Mouse (Mus musculus): Measurements from ENCODE around the gene Pth1r. TPM values are rescaled to one million over a fixed set of nuclear protein-coding genes. Genes with fewer than 3 reads are reported as not detected.
"Not testable (repeated sequence)": the region's sequence is repeated elsewhere in the genome, so short reads cannot be mapped to it uniquely, and the experiment has no call there.

Gene Pth1r
- polyA plus RNA-seq, 1 experiment = 20.4 TPM

DNA sequence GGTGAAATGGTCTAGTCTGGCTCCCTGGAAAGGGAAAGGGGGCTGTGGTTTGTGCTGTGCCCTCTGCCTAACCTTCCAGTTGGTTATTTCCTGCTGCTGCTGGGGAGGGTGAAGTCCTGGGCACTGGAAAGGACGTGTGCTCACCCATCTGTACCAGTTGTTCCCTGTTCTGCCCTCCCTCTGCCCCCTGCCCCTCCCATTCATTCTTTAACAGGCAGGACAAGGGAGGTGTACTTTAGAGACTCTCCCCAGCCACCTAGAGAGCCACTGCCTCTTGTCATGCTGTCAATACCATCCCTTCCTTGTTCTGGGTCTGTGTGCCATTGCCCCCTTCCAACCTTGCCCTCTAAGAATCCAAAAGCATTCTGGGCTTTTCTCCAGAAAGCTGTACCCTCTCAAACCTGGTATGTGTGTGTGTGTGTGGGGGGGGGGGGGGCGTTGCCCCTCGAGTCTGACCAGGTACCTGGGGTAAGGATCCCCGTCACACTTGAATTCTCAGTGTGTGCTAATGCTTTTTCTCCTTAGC, 63.3 kb downstream of the Pth1r start:
- DNase-seq (ENCODE audit: low spot score) = no peak

DNA sequence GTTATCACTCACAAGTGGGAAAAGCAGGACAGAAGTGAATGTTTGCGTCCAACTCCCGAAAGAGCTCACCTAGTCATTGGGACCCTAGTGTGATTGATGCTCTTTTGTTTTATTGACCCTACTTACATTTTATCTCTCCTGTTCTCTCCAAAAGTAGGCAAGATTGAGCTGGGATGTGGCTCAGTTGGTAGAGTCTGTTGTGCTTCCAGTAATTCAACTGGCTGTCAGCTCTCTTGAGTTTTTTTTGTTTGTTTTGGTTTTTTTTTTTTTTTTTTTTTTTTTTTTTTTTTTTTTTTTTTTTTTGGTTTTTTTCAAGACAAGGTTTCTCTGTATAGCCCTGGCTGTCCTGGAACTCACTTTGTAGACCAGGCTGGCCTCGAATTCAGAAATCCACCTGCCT, 64.2 kb downstream of the Pth1r start:
- not testable (repeated sequence) for DNase-seq (ENCODE audit: low spot score)

DNA sequence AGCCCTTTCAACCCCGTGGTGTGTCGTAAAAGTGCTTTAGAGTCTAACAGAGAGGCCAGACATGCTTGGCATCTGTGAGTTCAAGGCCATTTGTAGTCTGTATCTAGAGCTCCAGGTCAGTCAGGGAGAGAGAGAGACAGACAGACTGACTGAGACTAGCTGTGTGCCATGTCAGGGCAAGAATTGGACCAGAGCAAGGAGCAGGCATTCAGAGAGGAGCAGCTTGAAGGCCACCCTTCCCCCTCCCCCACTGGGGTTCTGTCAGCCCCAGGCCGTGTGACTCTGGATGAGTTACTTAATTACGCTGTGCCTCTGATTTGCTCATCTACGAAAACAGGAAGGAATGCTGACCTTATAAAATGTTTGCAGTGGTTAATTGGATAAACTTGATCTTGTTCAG, 64.7 kb downstream of the Pth1r start:
- DNase-seq (ENCODE audit: low spot score) = no peak

DNA sequence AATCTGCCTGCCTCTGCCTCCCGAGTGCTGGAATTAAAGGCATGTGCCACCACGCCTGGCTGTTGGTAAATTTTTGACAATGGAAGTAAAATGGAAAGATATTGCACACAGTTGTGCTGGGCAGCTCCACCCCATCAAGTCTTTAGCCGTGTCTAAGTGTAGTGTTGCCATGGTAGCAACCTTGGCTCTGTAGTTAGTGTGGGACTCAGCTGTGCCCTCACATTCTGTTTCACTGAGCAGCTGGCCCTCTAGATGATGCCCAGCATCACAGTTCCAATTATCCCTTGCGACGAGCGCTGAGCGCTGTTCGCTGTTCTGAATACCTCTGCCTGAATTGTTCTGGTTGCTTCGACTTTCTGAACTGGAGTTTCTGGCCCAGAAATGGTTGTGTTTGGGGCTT, 65.1 kb downstream of the Pth1r start:
- DNase-seq (ENCODE audit: low spot score) = no peak

DNA sequence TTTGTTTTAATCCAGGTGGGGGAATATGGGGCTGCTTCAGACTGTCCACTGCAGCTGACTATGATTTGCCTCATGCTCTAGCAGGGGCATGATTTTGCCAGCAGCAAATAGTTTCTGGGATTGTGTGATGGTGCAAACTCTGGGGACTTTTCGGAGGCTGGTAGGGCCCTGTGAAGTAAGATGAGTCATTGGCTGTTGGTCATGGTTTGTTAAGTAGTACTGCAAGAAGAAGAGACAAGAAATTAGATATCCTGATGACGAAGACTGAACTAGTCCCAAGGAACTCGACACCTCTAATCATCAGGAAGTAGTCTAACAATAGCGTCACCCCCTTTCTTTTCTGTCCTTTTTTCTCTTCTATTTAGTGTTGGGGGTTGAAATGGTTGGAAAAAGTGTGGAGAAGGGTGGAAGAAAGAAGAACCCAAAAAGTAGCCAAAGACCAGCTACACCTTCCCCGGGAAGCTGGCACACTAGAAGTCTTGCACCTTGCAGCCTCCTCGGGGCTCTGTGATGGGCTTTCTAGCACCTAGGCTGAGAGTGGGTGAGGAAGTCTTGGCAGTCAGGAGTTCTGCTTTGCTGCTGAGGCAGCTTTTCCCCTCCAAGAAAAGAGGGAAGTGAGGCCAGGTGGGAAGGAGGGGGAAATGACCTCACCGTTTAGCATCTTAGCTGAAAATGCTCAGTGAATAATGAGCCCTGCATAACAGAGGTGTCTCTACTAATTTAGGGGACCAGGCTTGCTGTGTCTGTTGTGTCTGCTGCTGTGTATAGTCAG, 66.0 kb downstream of the Pth1r start:
- no peak for DNase-seq (ENCODE audit: low spot score)

DNA sequence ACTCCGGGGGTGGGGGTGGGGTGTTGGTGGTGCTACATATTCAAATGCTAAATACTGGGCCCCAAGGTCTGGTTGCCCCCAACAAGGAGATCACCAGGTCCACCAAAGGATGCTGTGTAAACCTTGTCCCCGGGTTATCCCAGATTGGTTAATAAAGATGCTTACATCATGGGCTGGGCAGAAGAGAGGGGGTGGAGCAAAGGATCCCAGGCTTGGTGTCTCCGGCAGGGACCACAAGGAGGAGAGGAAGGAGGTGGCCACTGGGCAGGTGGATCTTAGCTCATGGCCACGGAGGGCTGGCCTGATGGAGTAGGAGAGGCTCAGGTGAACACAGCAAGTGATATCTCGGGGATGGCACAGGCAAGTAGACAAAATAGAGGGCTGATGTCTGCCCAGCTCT, 68.1 kb downstream of the Pth1r start:
- no peak for DNase-seq (ENCODE audit: low spot score)

DNA sequence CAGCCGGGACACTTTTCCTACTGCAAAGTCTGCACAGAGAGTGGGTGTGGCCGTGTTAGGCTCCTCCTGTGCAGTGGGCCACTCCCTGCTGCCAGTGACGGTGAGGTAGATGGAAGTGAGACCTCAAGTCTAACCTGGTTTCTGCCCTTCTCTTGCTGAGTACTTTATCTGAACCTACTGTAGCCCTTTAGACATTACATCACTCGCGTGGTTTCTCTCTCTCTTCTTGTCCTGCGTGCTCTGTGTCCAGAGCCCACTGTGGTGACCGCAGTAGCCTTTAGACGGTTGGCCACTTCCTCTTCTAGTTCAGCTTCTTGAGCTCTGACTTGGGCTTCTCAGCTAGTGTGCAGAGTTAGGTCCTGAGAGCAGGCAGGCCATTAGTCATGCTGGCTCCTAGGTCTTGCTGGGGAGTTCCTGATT, 70.4 kb downstream of the Pth1r start:
- DNase-seq (ENCODE audit: low spot score) = no peak

DNA sequence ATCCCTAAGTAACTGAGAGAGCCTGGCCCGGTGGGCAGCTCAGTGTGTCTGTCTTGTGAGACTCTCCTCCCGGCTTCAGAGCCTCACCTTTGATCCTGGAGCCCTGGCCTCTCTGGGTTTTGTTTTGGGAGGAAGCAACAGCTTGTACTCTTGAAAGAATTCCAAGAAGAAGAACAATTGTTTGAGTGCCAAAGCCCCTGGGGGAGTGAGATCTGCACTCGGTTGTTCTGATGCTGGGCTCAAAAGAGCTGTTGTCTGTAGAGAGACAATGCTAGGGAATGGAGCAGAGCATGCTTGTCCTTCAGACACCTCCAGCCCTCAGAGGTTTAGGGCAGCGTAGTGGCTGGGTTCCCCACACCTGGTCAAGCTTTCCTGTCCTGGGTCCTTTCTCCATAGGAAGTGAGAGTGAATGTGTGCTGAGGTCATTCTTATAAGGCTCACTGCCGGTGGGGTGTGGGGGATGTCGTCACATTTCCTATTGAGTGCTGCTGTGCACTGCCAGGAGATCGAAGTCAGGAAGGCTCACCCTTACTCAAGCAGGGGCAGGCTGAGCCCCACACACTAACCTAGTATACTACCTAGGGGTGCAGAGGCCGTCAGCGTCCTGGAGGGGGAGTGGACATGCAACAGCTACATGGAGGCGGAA, 73.7 kb downstream of the Pth1r start:
- no peak for DNase-seq (ENCODE audit: low spot score)

DNA sequence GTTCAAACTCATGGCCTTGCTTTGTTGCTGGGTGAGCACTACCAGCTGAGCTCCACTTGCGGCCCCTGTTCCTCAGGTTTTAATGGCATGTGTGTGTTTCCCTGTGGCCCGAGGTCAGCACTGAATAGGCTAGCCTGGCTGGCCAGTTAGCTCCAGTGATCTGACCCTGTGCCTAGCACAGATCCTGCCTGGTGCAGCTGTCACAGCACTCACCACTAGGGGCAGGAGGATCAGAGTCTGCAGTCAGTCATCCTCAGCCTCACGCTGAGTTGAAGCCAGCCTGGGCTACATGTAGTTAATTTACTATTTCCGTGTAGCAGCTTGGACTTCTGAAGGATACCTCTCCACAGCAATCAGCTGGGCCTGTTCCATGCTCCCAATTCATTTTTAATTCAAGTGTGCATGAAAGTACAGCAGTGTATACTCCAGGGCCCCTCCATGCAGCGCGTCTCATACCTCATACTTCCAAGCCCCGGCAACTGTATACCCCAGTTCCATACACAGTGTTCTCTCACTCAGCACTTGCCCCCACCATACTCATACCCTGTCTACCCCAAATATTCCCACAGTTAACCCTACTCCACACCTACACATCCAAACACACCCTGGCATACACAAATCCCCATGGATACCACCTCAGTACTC, 74.4 kb downstream of the Pth1r start:
- no peak for DNase-seq (ENCODE audit: low spot score)

Other genes starting within 250 kb of the Pth1r start
- gene Setd2, start 214.5 kb downstream of the Pth1r start, polyA plus RNA-seq (2012; rRNA removed) = 52.0 and 58.2 TPM in 2 replicates
- 26.8 and 36.6 TPM in 2 replicates for gene Nradd, start 122.7 kb downstream of the Pth1r start, polyA plus RNA-seq (2012; rRNA removed)
- gene Nbeal2, start 93.0 kb downstream of the Pth1r start, polyA plus RNA-seq (2012; rRNA removed) = 42.8 and 59.9 TPM in 2 replicates
- 119 and 152 TPM in 2 replicates for gene Ccdc12, start 90.6 kb downstream of the Pth1r start, polyA plus RNA-seq (2012; rRNA removed)
- gene Myl3, start 5.3 kb downstream of the Pth1r start, polyA plus RNA-seq (2012; rRNA removed) = not detected in 2 replicates
- gene Prss42, start 51.0 kb upstream of the Pth1r start, polyA plus RNA-seq (2012; rRNA removed) = not detected in 2 replicates
- gene Prss44, start 66.8 kb upstream of the Pth1r start, polyA plus RNA-seq (2012; rRNA removed) = not detected in 2 replicates
- gene Prss43, start 79.5 kb upstream of the Pth1r start, polyA plus RNA-seq (2012; rRNA removed) = not detected in 2 replicates
- gene Prss45, start 87.4 kb upstream of the Pth1r start, polyA plus RNA-seq (2012; rRNA removed) = not detected in 2 replicates
- gene Prss46, start 97.4 kb upstream of the Pth1r start, polyA plus RNA-seq (2012; rRNA removed) = not detected in 2 replicates
- gene Prss50, start 110.8 kb upstream of the Pth1r start, polyA plus RNA-seq (2012; rRNA removed) = not detected in 2 replicates
- 55.6 and 65.7 TPM in 2 replicates for gene Als2cl, start 132.7 kb upstream of the Pth1r start, polyA plus RNA-seq (2012; rRNA removed)
- gene Tmie, start 133.0 kb upstream of the Pth1r start, polyA plus RNA-seq (2012; rRNA removed) = 5.2 and 7.3 TPM in 2 replicates
- not detected in 2 replicates for gene Fam240a, start 169.7 kb upstream of the Pth1r start, polyA plus RNA-seq (2012; rRNA removed)
- not detected in 2 replicates for gene Tdgf1, start 199.0 kb upstream of the Pth1r start, polyA plus RNA-seq (2012; rRNA removed)
- 0.06 TPM in 2 replicates for gene Lrrc2, start 204.4 kb upstream of the Pth1r start, polyA plus RNA-seq (2012; rRNA removed)
- gene Rtp3, start 243.4 kb upstream of the Pth1r start, polyA plus RNA-seq (2012; rRNA removed) = 0.83 and 0.96 TPM in 2 replicates

All from urinary bladder, adult 2 months (tissue).